Mouse (Mus musculus) intestine, postnatal 0 days (tissue): ENCODE data around the gene Pde4d. TPM values are rescaled to one million over a fixed set of nuclear protein-coding genes. Genes with fewer than 3 reads are reported as not detected.

Experiments
- ATAC-seq: fragments of 200-750 bp; cut with Nextera tagmentation; 2 replicates; pipeline ENCODE4 v1.8.0; 2017; ENCODE audit warnings: mild to moderate bottlenecking, moderate TSS enrichment, moderate library complexity
- H3K27ac ChIP-seq: fragments of 300-500 bp; sonication (generic); 2 replicates; pipeline ENCODE4 v1.5.1; 2014; ENCODE audit warnings: mild to moderate bottlenecking, low read depth, low read length, moderate library complexity
- H3K27me3 ChIP-seq: fragments of 300-500 bp; sonication (generic); replicated peaks from 2 replicates; pipeline ENCODE4 v1.6.1; 2014; ENCODE audit warnings: low read length, mixed read lengths; ENCODE audit not compliant: control insufficient read depth, insufficient read depth
- H3K36me3 ChIP-seq: fragments of 300-500 bp; sonication (generic); 2 replicates; pipeline ENCODE4 v1.6.1; 2014; ENCODE audit warnings: mild to moderate bottlenecking, moderate library complexity; ENCODE audit not compliant: control insufficient read depth, insufficient read depth
- H3K4me1 ChIP-seq: fragments of 300-500 bp; sonication (generic); replicated peaks from 2 replicates; pipeline ENCODE4 v1.6.1; 2014; ENCODE audit warnings: antibody characterized with exemption, low read length, mixed read lengths; ENCODE audit not compliant: control insufficient read depth, insufficient read depth
- H3K4me2 ChIP-seq: fragments of 300-500 bp; sonication (generic); replicated peaks from 2 replicates; pipeline ENCODE4 v1.6.1; 2014; ENCODE audit warnings: low read depth, mild to moderate bottlenecking, moderate library complexity
- H3K4me3 ChIP-seq: fragments of 300-500 bp; sonication (generic); 2 replicates; pipeline ENCODE4 v1.5.1; 2014; ENCODE audit warnings: low read depth, low read length
- H3K9ac ChIP-seq: fragments of 300-500 bp; sonication (generic); 2 replicates; pipeline ENCODE4 v1.6.1; 2014; ENCODE audit warnings: mild to moderate bottlenecking, low read depth, low read length
- H3K9me3 ChIP-seq: fragments of 300-500 bp; sonication (generic); 2 replicates; pipeline ENCODE4 v1.6.1; 2016; ENCODE audit warnings: mixed run types; ENCODE audit not compliant: control insufficient read depth
- CTCF ChIP-seq: sonication (generic); IDR thresholded peaks from 2 replicates; pipeline ENCODE4 v1.5.1; 2016; ENCODE audit warnings: low read depth, mild to moderate bottlenecking, control low read depth, antibody characterized with exemption, moderate library complexity
- WGBS: fragments of 180-500 bp; shearing (Covaris S2); extraction: QIAGEN DNeasy Blood & Tissue Kit; methylation state at CpG from one replicate; pipeline ENCODE4 v1.1.7; 2014; 5-methylcytosine and 5-hydroxymethylcytosine counted together
- polyA plus RNA-seq: library from polyadenylated mRNA; unstranded; fragments of >200 nt; fragmentation: Nextera tagmentation; extraction: Ambion mirVana; gene quantifications from 2 replicates; pipeline ENCODE4 v1.2.1, GENCODE M21; 2015

The Pde4d gene
- polyA plus RNA-seq, 1 experiment from 2014 or later: 17.8 TPM

GRCm38 (mm10) chr13:108763295-108763694, 313.5 kb downstream of the Pde4d start:
- Histone ChIP-seq H3K4me1 (no peaks in the 10 kb centered on the region), H3K9me3 (no peaks in the 10 kb centered on the region), H3K27ac (no peak overlapping the region), H3K9ac (no peak overlapping the region), H3K27me3 (no peaks in the 10 kb centered on the region), H3K4me2 (no peak overlapping the region), H3K36me3 (no peaks in the 10 kb centered on the region), H3K4me3 (no peak overlapping the region)
- ATAC-seq: no peak
- WGBS: 72% methylated on average over 3 of the region's 3 CpGs
- TF ChIP-seq CTCF: no peak

- Histone ChIP-seq H3K36me3 (no peaks in the 10 kb centered on the region), H3K4me2 (no peak overlapping the region), H3K27me3 (no peaks in the 10 kb centered on the region), H3K4me3 (no peak overlapping the region), H3K27ac (no peak overlapping the region), H3K4me1 (no peaks in the 10 kb centered on the region), H3K9ac (no peak overlapping the region), H3K9me3 (no peaks in the 10 kb centered on the region)
- ATAC-seq: no peak
- 77% methylated on average over 11 of the region's 11 CpGs for WGBS
- TF ChIP-seq CTCF: no peak
These were observed 316.4 kb downstream of the Pde4d start for GRCm38 (mm10) chr13:108766020-108766727.

- Histone ChIP-seq H3K4me1 (no peaks in the 10 kb centered on the region), H3K4me2 (no peak overlapping the region), H3K27ac (no peak overlapping the region), H3K4me3 (no peak overlapping the region), H3K9ac (no peak overlapping the region), H3K27me3 (no peaks in the 10 kb centered on the region), H3K9me3 (no peaks in the 10 kb centered on the region), H3K36me3 (no peaks in the 10 kb centered on the region)
- no peak for TF ChIP-seq CTCF
- WGBS: 47% methylated on average over 3 of the region's 3 CpGs
- ATAC-seq: no peak
These were observed 319.8 kb downstream of the Pde4d start for GRCm38 (mm10) chr13:108769465-108770056.

- H3K9ac ChIP-seq: no peak overlapping the region
- 75% methylated on average over 3 of the region's 3 CpGs for WGBS
- H3K4me1 ChIP-seq: no peaks in the 10 kb centered on the region
- ATAC-seq: no peak
- H3K27me3 ChIP-seq: no peaks in the 10 kb centered on the region
- H3K4me2 ChIP-seq: no peak overlapping the region
- H3K4me3 ChIP-seq: no peak overlapping the region
- H3K27ac ChIP-seq: no peak overlapping the region
- no peak for TF ChIP-seq CTCF
- no peaks in the 10 kb centered on the region for H3K36me3 ChIP-seq
- no peaks in the 10 kb centered on the region for H3K9me3 ChIP-seq
These were observed 322.6 kb downstream of the Pde4d start for GRCm38 (mm10) chr13:108772386-108772785.

- ATAC-seq: no peak
- Histone ChIP-seq H3K9me3 (no peaks in the 10 kb centered on the region), H3K9ac (no peak overlapping the region), H3K27me3 (no peaks in the 10 kb centered on the region), H3K4me1 (no peaks in the 10 kb centered on the region), H3K4me2 (no peak overlapping the region), H3K4me3 (no peak overlapping the region), H3K27ac (no peak overlapping the region), H3K36me3 (no peaks in the 10 kb centered on the region)
- no peak for TF ChIP-seq CTCF
- WGBS: 87% methylated on average over 1 of the region's 1 CpGs
These were observed 325.2 kb downstream of the Pde4d start for GRCm38 (mm10) chr13:108774981-108775380.

- no peak for TF ChIP-seq CTCF
- no peak overlapping the region for H3K4me3 ChIP-seq
- no peak overlapping the region for H3K4me2 ChIP-seq
- no peak for ATAC-seq
- no peak overlapping the region for H3K27ac ChIP-seq
- no peaks in the 10 kb centered on the region for H3K36me3 ChIP-seq
- no peaks in the 10 kb centered on the region for H3K9me3 ChIP-seq
- WGBS: 56% methylated on average over 7 of the region's 7 CpGs
- H3K9ac ChIP-seq: no peak overlapping the region
- no peaks in the 10 kb centered on the region for H3K4me1 ChIP-seq
- H3K27me3 ChIP-seq: no peaks in the 10 kb centered on the region
These were observed 326.1 kb downstream of the Pde4d start for GRCm38 (mm10) chr13:108775882-108776281.
